Mouse (Mus musculus) kidney, adult 9 months (tissue): ENCODE results near the gene Cwh43.

ENCODE experiments used
- DNase-seq: peaks from one replicate; pipeline ENCODE4 v3.0.0; 2022

Gene Cwh43

DNA sequence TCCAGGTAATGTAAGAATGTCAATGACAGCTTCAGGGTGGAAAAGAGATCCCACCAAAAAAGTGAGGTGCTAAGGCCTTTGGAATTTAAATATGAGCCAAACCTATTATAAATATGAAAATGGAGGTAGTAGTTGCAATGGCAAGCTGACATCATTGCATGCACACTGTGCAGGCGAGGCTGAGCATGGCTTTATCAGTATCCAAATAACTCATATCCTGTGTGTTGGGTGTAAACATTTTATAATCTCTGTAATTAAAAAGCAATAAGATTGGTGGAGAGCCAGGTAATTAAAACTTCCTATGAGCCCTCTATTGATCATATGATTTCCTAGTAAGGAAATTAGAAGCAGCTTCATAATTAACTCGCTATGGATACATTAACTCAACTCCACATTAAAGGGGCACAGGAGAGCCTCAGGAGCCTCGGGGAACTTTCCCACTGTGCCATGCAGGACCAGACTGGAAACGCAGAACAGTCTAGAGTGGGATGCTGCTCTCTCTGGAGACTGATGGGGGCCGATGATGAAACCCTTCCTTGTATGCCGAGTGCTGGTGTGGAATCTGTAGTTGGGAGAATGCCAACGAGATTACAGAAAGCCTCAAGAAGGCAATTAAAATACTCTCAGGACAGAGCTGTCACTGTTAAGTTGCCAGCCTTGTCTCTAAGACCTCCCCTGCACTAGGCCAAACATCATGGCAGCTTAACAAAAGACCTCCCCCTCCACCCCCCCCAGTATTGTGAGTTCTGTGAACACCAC, 5.9 kb upstream of the Cwh43 start:
- DNase-seq = no peak

DNA sequence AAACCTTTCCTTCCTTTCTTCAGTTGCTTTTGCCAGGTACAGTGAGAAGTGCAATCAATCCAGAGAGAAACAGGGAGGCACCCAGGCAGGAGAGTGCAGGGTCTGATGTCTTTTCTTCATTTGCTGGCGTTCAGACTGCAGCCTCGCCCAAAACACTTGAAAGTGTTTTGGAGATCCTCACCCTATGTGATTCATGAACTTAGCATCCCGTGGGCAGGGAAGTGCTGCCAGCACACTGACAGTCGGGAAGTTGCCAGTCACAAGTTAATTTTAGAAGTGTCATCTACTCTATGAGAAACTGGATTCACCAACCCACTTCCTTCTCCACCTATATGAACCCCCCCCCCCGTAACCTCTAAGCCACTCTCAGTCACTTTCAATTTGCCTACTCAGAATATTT, 4.5 kb upstream of the Cwh43 start:
- no peak for DNase-seq

DNA sequence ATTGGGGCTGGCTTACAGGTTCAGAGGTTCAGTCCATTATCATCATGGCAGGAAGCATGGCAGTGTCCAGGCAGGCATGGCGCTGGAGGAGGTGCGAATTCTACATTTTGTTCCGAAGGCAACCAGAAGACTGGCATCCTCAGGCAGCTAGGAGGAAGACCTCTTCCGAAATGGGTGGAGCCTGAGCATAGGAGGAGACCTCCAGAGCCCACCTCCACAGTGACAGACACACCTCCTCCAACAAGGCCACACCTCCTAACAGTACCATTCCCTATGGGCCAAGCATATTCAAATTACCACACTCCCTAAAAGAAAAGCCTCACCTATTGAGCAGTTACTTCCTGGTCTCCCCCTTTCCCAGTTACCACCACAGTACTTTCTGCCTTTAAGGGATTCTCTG, 3.0 kb upstream of the Cwh43 start:
- DNase-seq = no peak

DNA sequence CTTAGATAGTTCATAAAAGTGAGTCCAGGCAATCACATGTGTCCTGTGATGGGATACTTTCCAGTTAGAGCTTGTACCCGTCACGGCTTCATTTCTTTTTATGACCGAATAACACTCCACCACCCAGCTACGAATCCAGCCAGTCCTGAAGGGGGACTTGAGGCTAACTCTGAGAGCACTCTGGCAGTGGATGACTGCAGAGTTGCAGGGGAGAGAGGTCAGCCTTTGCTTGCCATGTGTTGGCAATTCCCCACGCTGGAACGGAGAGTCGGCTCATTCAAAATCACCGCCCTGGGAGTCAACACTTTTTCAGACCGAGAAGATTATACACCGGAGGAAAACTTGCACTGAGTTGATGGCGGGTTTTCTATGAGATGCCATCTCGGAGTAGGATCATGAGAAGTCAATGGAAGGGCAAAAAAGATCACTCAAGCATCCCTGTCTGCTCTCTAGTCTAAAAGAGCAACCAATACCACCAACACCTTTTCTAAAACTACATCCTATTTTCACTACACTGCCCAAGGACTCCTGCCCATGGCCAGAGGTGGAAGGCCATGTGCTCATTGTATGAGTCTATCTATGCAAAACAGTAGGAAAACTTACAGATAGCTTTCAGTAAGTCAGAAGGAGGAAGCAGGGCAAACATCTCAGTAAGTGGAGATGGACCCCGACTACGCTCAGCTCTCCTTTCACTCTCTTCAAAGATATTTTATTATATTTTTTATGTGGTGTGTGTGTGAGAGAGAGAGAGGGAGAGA, 2.4 kb upstream of the Cwh43 start:
- DNase-seq = no peak

DNA sequence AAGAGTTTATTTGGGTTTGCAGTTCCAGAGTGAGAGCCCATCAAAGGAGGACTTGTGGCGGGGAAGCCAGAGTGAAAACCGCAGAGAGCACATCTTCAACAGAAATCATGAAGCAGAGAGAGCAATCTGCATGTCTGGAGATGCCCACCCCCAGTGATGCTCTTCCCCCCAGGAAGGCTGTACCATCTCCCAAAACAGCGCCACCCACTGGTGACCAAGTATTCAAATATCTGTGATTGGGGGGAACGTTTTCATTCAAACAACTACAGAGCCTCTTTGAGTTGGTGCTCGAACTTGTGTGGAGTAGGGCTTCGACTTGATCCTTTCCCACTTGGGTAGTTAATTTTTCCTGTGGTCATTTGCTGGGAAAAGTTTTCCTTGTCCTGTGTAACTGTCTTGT, 1.1 kb upstream of the Cwh43 start:
- no peak for DNase-seq

DNA sequence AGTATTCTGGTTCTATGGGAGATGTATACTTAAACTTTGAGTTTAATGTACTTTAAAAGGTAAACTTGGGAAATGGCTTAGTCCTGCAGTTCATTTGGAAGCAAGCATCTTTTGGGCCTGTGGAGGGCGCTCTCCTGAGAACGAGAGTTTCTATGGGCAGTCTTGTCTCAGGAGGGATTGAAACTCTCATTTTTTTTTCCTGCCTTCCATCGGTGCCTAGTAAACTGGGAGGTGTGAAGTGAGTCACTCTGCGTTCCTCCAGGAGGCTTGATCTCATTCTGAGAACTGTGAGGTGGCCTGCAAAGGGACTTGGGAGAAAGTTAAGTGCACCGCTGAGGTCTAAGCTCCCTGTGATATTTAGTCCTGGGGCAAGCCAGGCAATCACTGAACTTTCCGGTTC, 986 bp downstream of the Cwh43 start:
- DNase-seq = peak; percentile 21

DNA sequence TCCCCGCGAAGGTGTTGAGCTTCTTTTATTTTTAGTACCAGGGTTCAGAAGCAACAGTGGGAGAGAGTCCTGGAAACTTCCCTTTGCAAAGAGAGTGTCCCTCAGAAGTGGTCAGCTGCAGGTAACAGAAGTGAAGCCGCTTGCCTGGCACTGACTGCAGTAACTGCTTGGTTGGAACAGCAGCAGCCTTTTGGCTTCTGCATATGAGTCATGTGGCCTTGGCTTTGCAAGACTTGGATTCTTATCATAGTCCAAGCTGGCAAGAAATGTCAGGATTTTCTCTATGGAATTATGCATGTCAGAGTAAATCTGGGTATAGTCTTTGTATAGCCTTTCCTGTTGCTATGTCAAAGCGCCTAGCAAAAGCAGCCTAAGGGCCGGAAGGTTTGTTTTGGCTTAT, 4.1 kb downstream of the Cwh43 start:
- no peak for DNase-seq

DNA sequence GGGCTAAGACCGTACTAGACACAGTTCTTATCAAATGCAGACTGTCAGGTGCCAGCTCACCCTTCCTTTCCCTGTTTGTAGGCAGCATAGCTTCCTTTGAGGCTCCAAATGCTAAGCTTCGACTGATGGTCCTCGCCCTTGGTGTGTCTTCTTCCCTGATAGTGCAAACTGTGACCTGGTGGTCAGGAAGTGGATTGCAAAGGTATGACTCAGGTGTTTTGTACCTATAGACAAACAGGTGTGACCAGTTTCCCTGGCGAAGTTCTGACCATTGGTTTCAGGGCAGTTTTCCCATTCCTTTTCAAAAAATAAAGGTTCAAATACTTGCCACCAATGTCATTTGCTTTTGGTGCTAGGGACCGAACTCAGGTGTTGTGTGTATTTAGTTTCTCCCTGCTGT, 5.9 kb downstream of the Cwh43 start:
- no peak for DNase-seq

DNA sequence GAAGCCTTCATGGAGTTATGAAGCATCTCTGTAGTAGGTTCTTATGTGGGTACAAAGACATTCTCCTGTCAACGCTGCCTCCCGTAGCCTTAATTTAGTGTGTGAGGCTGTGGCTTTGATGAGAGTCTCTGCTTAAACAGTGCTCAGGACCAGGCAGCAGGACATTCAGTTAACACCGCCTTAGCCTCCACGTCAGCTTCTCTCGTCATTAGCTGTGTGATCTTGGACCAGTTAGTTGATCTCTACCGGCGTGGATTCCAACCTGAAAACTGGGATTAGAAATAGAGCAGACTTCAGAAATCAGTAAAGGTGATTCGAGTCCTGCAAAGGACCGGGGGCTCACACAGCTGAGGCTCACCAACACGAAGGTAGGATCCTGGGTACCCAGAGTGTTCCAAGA, 8.3 kb downstream of the Cwh43 start:
- no peak for DNase-seq

DNA sequence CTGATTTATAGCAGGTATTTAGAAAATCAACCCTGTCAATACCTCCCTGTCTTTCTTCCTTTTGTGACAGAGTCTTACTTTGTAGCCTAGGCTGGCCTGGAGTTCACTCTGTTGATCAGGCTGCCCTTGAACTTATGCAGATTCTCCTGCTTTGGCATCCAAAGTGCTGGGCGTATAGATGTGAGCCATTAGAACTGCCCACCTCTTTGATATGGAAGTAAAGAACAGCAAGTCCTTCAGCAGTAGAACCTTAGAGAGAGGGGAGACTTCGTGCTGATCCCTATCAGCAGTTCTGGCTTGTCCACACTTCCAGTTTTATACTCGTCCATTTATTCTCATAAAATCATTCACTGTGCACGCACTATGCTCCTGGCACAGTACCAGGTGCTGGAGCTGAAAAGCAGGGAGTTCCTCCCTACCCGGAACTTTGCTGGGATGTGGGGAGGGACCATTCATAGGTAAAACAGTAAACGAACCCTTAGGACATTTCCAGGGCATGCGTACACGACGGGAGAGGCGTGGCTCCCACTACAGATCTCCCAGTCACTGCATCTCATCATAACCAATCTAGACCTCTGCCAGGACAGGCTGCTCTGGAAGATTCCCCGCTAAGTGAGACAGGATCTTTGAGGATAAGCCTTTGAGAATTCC, 13.3 kb downstream of the Cwh43 start:
- DNase-seq = peak; percentile 18

DNA sequence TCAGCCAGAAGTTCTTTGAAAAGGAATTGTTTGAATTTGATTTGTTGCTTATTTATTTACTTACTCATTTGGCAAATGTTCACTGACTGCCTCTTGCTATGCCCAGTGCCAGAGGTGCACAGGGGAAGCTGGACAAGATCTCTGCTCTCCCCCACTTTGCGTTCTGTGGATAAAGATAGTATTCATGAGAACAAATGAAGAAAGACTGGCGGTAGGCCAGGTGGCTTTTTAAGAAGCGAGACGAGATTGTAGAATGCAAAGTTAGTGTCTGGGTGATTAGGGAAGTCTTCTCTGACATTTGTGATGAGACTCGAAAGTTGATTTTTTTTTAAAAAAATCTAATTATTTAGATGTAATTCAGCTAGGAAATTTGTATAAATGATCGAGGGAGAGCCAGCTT, 20.9 kb downstream of the Cwh43 start:
- no peak for DNase-seq

DNA sequence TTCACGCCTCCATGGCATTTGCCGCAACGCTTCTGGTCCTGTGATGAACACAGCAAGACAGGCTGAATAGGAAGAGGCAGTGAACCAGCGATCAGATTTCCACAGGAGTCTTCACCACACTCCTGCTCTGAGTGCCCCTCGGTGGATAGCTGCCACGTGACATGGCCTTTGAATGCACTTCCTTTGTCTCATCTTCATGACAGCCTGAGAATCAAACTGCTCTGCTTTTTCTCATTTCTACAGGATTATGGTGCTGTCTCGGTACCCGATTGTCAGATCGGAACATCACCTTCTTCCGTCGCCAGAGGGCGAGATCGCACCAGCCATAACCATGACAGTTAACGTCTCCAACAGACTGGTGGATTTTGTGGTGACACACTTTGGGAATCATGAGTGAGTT, 25.7 kb downstream of the Cwh43 start:
- peak; percentile 80 for DNase-seq

DNA sequence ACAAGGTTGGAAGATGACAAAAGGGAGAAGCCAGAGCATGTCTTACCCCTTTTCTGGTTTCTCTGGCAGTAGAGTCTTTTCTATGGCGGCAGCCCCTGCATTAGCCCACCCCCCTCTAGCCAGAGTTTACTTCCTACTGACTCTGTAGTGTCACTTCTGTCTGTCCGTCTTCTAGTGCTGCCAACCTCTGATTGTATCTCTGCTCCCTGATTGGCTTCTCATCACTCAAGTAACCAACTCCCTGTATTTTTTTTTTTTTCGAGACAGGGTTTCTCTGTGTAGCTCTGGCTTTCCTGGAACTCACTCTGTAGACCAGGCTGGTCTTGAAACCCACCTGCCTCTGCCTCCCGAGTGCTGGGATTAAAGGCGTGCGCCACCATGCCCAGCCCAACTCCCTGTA, 26.9 kb downstream of the Cwh43 start:
- no peak for DNase-seq

DNA sequence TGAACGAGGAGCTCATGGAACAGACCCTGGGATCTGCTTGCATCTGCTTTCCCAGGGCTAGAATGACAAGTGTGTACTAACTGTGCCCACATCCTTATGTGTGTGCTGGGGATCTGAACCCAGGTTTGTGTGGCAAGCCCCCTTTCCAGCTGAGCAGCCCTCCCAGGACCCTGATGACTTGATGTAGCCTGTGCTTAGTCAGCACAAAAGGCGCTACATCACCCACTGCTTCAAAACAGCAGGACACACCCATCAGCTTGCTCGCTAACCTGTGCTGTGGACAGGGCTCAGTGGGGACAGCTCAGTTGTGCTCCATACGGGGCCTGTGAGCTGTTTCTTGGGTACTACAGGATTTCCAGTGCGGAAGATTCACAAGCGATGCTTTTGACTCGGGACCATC, 28.9 kb downstream of the Cwh43 start:
- no peak for DNase-seq

DNA sequence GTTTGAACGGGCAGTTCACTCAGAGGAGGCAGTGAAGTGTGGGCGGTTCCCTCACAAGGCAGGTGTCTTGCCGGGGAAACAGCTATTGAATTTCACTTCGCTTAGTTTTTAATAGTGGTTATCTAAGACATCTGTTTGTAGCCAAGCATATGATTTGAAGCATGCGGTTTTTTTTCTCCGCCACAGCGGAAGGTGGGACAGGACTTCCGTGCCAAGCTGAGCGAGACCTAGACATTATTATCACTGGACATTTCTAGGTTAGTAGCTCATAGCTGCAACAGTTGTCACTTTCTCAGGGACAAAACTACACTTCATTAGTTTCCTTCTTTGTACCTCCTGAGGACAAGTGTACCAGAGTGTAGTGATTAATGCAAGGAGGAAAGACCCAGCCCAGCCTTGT, 36.3 kb downstream of the Cwh43 start:
- no peak for DNase-seq

DNA sequence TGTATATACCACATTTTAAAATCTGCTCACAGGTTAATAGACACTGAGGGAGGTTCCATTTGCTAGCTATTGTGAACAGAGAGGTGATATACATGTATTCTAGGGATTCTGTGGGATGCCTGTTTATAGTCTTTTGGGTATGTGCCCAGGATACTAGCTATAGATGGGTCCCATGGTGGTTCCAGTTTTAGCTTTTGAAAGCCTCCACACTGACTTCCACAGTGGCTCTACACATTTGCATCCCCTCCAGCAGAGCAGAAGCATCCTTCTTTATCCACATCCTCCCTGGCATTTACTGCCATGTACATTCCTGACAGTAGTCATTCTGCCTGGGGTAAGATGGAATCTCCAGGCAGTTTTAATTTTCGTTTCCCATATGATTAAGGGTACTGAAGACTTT, 44.4 kb downstream of the Cwh43 start:
- DNase-seq = no peak

DNA sequence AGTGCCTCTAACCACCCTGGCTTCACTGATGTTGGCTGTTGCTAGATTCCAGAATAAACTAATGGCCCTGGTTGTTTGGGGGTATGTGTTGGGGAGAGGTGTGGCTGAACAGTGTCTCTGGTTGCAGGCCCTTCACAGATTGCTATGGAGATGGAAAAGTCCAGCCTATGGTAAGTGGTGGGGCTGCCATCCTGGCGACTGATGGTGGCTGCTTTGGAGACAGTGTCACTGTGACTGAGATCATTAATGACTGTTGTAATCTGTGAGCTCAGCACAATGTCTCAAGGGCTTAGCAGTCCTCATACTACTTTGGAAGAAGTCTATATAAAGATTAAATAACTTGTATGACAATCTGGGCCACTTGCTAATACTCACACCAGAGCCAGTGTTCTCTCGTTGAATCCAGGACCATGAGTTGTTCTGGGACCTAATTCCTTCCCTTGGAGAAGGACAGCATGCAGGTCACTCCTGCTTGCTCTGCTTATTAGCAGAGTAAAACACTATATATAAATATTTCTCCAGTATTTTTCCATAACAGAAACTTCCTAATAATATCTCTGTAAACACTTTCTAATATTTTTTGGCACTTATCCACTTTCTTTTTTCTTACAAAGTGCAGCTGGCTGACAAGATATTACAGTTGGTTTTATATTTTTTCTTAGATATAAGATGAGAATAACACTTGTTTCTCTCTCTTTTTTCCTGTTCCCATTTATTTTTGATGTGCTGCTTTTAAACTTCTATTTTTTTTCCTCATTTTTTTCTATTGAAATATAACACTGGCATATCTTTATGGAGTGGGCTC, 48.8 kb downstream of the Cwh43 start:
- DNase-seq = no peak

DNA sequence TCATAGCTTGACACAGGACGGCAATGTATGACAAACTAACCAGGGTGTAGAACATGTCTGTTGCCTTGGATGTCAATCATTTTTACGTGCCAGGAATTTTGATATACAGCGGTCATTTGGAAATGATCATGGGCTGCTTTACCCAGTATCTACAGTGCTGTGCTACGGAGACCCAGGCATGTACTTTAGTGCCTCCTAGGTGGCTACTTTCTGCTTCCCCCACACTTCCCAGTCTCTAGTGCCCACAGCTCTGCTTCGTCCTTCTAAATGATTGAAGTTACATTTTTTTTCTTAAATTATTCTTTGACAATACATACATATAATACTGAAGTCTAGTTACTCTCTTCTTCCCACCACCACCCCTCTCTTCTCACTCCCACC, 49.4 kb downstream of the Cwh43 start:
- no peak for DNase-seq

DNA sequence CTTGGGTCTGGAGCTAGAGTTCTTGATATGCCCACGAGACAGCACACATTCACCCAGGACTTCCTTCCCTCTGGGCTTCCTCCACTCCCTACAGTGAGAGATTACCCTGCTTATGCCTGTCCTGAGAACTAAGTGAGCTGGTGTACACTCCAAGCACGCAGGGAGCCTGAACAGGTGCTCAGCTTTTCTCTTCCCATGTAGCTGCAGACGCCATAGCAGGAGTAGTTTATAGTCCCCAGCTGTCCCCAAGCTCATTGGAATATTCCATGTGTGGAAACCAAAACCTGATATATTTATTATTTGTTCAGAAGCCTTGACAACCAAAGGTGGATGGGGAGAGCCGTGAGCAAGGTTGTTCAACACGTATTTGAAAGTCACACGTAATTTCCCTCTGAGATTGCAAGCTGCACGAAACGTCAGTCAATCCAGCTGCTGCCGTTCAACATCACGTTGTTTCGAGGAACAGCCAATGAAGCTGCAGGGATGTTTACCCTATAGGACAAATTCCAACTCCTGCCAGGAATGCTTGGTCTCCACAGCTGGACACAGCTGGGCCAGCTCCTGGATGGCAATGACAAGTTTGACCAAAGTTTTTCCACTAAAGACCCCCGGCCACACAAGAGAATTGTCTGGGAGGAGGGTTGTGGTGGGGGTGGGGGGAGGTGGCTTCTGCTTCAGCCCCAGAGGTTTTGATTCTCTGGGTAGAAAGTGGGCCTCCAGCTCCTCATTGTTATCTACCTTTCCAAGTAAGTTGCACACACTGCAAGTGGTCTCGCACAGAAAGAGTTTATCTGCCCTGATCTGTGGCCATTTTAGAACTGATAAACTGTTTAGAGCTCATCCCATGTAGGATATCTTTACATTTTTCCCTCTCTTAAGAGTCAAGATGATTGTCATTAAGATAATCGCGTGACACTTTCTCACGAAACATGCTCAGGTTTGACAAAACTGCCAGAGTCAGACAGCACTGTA, 62.9 kb downstream of the Cwh43 start:
- DNase-seq = no peak

DNA sequence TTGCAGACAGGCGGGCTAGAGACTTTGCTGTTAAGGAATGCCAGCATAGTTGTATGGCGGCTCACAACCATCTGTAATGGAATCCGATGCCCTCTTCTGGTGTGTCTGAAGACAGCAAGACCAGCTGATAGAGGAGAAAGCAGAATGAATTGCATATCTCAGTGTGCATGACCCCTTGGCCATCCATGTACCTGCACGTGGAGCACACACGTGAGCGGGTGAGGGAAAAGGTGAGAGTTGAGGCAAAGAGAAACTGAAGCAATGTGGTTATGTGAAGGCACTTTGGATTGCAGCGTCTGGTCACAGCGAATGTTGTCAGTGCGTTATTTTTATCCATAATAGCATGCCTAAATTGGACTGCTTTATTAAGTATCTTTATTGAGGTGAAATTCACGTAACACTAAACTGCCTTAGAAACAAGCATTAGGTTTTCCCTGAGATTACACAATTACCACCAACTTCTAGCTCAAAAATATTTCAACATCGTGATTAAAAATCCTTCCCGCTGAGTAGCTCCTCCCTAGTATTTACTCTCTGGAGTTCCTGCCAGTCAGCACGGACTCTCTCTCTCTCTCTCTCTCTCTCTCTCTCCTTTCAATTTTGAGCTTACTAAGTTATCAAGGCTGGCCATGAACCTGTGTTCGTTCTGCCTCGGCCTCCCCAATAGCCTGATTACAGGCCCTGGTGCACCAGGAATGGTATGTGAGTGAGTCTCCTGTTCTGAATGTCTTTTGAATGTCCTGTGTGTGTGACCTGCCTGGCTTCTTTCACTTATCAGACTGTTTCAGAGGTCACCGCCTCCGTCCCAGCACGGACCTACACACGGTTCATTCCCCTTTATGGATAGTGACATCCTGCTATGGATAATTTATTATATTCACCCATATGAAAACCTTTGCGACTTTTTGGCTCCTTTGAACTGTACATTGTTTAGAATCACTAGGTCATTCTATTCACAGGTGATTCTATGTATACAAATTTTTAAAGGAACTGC, 68.8 kb downstream of the Cwh43 start:
- DNase-seq = no peak

DNA sequence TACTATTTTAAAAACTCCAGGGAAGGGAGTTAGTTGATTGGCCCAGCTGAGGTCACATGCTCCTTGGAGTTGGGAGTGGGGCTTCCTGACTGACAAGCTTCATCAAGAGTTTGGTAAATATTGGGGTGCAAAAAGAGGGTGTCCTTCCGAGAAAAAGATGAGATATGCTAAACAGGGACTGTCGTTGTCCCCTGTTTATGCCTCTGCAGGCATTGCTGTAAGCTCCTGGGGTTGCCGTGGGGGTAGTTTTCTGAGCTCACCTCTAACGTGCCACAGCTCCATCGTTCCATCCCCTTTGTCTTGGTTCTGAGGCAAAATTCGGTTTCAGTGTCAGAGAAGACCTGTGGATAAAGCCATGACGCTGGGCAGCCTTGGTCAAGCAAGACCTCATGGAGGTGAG, 74.8 kb downstream of the Cwh43 start, which contains the start of gene Dcun1d4:
Gene Dcun1d4, plus strand, starts transcription at position 301 of the 400 bp plus-strand sequence.
- DNase-seq = no peak
